Mouse (Mus musculus) 416B (cell line): ENCODE measurements around the gene Nhlh2.

Source experiments
- DNase-seq: peaks from one replicate; pipeline ENCODE4 v3.0.0; 2011; ENCODE audit warnings: low read depth

The Nhlh2 gene

DNA sequence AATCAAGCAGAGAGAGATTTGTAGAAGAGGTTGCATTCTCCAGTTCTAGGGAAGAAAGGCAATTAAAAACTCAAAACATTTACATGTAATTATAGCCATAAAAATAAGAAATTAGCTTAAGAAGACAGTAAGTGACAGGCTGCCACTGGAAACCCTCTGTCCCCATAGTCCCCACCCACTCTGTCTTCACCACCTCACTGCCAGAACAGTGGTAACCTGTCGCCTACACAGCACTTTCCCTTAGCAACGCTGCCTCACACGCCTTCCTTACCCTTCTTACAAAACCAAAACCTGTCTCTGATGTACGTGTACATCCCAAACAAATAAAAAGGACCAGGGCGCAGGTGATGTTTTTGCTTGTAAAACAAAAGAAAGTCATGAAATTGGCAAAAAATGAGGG lies 15.8 kb downstream of the Nhlh2 start:
- DNase-seq: no peak

DNA sequence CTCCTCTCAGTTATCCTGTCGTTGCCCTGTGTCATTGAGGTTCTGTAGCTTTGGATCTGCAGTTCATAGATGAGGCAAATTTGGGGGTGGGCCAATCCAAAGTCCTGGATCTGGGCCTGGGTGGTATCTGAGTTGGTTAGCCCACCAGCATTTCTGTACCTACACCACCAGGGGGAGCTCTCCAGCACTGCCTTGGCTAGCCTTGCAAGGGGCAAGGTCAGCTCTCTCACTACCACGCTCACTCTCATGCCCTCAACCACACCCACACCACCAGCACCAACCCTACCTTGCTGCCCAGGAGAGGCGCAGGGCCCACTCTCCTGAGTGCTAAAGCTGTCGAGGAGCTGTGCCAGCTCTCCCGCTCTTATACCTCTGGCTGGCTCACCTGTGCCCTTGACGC lies 18.0 kb downstream of the Nhlh2 start:
- peak; percentile 15 for DNase-seq

DNA sequence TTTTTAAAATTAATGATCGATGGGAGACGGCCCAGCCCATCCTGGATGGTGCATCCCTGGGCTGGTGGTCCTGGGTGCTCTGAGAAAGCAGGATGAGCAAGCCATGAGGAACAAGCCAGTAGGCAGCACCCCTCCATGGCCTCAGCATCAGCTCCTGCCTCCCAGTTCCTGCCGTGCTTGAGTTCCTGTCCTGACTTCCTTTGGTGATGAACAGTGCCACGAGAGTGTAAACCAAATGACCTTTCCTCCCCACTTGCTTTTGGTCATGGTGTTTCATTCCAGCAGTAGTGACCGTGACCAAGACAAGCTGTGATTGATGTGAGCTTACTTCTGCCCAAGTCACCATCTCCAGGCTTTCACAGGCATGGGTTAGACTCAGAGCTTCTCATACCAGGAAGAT lies 27.9 kb downstream of the Nhlh2 start:
- DNase-seq: no peak

GRCm38 (mm10) chr3:102038608-102039007 lies 28.7 kb downstream of the Nhlh2 start:
- no peak for DNase-seq

- no peak for DNase-seq
These were observed 31.8 kb downstream of the Nhlh2 start for GRCm38 (mm10) chr3:102041632-102042031.

DNA sequence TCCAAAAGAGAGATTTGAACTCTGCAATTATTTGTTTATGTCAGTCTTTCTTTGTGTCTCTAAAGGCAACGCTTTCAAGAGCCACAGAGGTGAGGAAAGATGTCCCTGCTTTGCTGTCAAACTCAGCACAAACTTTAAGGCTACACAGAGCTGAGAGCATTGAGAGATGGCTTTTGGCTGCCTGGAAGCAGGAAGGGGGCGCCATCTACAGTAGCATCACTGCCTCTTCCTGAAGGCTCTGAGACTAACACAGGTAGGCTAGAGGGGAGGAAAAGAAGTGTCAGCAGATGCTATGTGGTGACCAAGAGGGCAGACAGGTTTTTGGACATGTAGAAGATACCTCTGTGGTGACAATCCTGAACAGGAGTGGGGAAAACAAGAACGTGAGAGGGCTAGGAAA lies 35.2 kb downstream of the Nhlh2 start:
- no peak for DNase-seq

- DNase-seq: no peak
These were observed 37.7 kb downstream of the Nhlh2 start for GRCm38 (mm10) chr3:102047532-102047931.

DNA sequence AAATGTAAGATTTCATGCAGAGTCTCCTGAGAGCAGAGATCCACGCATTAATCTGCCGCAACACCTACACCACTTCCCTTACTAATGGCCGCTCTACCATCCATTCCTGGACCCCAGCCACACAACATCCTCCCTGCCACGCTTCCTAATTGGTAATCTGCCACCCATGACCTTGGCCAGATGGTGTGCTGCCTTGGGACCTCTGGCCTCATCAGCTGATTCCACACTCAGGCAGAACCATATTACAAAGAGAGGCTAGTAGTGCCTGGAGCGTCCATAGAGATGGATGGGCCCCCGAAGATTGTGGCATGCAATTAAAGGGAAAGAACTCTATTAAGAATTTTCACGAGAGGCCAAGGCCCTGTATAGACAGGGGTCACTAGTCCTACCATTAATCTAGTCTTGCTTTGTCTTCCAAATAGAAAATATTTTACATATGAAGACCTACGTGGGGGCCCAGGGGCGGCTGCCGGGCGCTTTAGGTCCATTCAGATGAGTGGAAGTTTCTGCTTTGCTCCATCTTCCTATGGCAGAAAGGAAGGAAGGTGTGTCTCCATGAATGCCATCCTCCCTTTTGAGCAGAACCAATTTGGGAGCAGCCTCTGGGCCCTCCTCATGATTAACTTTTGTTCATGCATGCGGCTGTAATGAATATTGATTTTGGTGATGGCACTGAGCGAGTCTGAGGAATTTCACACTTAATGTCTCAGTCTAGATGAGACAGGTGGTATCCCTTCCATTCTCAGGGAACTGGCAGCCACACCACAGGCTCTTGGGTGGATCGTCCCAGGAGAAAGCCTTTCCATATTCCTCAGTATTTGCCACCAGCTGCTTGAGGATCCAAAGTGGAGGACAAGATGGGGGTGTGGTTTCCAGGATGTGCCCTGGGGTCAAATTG lies 39.6 kb downstream of the Nhlh2 start:
- DNase-seq: no peak

DNA sequence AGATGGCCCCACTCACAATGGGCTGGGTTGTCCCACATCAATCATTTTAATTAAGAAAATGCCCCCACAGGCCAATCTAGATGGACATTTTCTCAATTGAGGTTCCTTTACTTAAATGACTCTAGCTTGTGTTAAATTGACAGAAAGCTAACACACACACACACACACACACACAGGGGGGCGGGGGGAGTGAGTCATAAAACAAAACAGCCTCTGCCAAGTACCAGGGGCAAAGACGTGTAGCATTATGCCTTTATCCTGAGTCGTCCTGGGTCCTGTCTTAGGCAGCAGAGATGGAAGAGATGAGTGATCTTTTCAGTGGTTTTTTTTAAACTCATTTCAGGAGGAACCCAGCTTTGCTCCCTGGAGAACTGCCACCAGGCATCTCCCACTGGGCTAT lies 42.2 kb downstream of the Nhlh2 start:
- peak; percentile 6 for DNase-seq

DNA sequence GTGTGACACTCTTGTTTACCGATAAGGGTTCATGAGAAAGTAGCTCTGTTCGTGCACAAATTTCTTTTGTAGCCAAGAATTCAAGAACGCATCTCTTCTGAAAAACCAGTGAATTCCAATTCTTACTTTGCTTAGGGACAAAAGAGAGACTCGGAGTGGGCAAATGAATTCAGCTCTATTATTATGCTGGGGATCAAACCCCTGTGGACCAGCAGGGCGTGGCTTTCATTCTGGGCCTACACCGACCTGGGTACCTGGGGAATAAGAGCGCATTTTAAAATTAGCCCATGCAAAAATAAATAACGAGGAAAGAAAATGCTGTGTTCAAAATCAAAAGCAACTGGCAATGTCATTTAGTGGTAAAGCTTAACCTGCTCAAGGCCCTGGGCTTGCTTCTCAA lies 43.4 kb downstream of the Nhlh2 start:
- DNase-seq: no peak

DNA sequence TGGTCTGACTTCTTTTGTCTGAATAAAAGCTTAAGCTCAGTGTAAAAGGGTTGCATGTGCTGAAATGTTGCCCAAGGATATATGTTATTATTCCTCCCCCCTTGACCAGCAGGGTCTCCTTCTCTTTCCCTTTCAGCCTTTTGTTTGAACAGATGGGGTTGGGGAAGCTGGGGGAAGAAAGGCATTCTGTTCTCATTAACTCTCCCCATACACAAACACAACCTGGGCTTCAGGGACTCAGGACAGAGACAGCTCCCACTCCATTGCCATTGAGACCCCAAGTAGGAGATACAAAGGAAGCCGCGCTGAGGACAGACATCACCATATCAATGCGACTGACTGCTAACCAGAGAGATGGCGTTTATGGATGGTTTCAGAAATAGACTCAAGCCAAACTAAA lies 46.0 kb downstream of the Nhlh2 start:
- no peak for DNase-seq

DNA sequence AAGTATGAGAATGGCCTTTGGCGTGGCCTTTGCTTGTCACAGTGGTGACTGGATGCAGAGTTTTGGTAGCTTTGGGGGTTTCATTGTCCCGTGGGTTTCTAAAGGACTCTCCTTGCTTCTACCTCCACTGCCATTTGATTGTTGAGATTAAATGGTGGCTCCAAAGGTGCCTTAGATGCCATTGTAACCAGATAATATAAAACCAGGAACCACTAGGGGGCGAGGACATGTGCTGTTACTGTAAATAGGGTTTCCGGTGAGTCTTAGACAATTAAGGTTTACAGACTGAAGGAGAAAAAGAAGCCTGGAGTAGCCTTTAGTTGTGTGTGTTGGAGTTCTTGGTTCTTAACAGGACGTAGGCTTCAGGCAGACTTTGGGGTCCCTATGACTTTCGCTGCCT lies 50.2 kb downstream of the Nhlh2 start:
- DNase-seq: peak; percentile 22

DNA sequence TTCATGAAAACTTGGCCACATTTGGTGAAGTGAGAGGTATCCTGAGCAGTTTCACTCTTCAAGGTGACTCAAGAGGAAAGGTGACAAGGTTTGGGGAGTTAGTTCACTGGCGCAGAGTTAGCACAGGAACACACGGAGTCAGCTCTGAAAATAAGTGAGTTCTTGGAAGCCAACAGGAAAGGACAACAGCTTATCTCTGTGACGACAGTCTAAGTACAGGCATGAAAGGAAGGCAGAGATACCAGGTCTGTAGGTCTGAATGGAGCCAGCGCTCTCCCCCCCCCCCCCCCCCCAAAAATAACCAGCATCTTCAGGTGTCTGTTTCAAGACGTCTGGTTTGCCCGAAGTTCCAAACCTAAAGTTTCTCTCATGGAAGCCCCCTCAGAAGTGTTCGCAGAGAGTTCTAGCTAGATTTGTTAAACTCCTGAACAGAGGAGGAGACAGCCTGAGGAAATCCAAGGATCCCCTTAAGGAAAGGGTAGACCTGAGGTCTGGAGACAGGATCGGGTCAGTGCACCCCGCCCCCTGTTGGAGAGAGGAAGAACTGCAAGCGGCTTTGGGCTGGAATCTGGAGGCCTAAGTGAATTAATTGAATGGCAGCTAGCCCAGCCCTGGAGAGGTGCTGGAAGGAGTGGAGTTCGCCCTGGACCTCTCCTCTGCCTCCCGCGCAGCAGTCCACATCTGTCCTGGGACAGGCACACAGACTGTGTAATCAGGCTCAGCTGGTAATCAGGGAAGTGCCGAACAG lies 52.2 kb downstream of the Nhlh2 start:
- peak; percentile 16 for DNase-seq

DNA sequence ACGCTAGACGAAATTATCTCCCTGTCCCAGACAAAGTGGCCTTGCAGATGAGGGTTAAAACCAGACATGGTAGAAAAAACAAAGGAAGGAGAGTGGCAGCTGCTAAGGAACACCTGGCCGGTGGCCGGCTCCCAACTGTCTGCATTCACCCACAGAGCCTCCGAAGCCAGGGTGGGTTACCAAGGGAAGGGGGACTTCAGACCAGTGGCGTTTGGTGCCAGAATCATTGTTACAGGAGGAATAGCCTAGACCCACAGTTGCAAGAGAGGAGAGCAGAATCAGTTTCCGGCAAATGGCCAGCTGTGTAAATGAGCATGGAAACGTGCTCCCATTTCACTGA lies 52.8 kb downstream of the Nhlh2 start:
- no peak for DNase-seq

DNA sequence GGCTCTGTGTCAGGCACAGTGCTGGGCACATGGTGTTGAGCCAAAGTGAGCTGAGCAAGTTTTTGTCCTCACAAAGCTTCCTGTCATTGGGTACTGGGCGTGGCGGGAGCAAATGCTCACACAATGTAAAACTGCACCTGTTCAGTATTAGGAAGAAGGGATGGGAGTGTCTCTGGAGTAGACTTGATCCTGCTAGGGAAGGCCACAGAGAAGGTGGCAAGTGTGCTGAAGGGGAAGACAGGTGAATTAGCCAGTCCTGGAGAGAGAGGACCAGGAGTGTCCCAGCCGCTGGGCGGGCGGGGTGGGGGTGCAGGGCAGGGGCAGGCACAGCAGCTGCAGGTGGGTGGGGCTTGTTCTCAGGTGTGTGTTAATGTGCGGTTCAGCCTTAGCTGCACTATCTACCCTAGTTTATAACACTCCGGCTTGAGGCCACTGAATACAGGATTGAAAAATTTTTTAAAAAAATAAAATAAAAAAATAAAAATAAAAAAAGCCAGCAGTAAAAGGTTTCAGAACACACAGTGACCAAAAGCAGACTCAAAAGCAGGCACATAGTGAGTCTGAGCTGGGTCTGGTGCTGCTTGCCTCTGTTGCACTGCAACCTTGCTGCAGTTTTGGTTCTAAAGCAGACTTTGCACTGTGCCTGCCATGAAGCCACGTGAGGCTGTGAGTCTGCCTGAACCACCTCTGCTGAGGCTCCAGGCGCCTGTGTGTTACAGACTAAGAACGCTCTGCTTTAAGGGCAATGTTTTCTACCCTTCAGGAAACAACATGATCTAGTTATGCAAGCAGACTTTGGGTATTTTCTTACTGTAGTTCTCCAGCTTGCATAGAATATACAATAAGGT lies 53.6 kb downstream of the Nhlh2 start:
- DNase-seq: no peak

DNA sequence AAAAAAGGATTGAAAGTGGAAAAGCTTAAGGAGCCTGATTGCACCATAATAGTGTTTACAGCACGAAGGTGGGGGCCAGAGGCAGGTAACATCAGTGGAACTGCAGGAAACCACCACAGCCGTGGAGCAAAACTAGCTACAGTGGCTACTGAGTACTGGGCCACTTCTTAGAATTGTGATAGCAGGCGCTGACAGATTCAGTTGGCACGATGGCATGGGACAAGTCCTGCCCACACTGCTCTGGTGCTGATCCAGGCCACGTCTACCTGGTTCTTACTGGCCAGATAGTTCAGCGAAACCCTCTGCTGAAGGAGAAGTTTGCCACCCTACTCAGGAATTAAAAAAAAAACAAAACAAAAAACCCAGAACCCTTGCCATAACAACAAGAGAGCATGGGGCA lies 54.7 kb downstream of the Nhlh2 start:
- DNase-seq: no peak
